Mouse (Mus musculus): ENCODE results near the gene Etfbkmt. TPM values are rescaled to one million over a fixed set of nuclear protein-coding genes. Genes with fewer than 3 reads are reported as not detected.

Gene Etfbkmt
- polyA plus RNA-seq, 1 experiment = 16.3 TPM

DNA sequence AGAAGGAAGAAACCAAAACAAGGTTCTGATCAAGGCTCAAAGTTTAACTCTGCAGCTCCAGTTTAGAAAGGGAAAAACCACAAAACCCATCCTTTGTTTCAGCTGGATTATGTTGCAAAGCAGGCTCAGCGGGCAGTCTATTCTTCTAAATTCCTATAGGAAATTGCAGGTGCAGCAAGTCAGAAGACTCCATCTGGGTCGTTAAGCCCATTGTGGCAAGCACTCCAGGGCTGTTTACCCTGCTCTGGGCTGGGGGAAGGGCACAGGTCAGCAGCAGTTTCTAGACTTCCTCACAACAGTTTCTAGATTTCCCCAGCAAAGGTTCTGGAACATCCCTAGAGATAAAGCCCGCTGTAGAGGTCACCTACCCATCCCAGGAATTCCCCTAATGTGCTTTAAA, 8.5 kb upstream of the Etfbkmt start:
- DNase-seq = no peak
- Histone ChIP-seq H3K4me1 (ENCODE audit: control insufficient read depth, insufficient read depth, low read length) (peaks cover 4% of the 10 kb centered on the region; the same call in 1 of the 2 replicates), H3K4me3 (replicated peaks; ENCODE audit: extremely low read depth, low read depth, low read length) (no peak overlapping the region)
- TF ChIP-seq POLR2A (IDR thresholded peaks at IDR 0.05; ENCODE audit: borderline replicate concordance, extremely low read depth, low read depth, low read length) = no peak
- TF ChIP-seq CTCF (IDR thresholded peaks at IDR 0.05; ENCODE audit: insufficient read depth, low read length) = no peak
- WGBS = 32% methylated on average over 3 of the region's 3 CpGs

DNA sequence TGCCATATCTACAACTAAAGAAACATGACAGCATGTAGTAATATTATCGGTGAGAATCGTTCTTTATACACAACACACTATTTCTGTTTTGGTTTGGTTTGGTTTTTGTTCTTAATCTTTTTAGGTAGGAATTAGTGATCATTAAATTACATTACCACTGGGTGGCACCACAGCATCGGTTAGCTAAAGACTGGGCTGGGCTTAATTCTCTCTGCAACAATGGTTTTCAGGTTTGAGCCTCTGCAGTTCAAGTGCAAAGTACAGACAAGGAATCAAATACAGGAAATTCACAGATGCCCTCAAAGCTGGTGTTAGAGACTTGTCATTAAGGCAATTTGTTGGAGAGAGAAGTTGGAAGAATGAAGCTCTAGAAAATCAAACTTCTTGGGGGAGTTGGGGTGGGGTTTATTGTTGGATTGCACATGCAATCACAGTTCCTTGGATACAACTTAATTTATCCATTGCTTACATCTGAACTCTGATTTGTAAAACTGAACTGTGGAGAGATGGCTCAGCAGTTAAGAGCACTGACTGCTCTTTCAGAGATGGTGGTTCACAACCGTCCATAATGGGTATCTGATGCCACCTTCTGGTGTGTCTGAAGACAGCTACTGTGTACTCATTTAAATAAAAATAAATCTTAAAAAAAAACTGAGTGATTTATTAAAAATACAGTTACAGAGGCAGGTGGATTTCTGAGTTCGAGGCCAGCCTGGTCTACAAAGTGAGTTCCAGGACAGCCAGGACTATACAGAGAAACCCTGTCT, 7.2 kb upstream of the Etfbkmt start:
- WGBS = 27% methylated on average over 5 of the region's 5 CpGs
- TF ChIP-seq POLR2A (IDR thresholded peaks at IDR 0.05; ENCODE audit: borderline replicate concordance, extremely low read depth, low read depth, low read length) (no peak), CTCF (IDR thresholded peaks at IDR 0.05; ENCODE audit: insufficient read depth, low read length) (peak; percentile 58)
- DNase-seq = no peak
- H3K4me3 ChIP-seq (replicated peaks; ENCODE audit: extremely low read depth, low read depth, low read length) = no peak overlapping the region
- H3K4me1 ChIP-seq (ENCODE audit: control insufficient read depth, insufficient read depth, low read length) = peaks cover 4% of the 10 kb centered on the region; the same call in 1 of the 2 replicates

DNA sequence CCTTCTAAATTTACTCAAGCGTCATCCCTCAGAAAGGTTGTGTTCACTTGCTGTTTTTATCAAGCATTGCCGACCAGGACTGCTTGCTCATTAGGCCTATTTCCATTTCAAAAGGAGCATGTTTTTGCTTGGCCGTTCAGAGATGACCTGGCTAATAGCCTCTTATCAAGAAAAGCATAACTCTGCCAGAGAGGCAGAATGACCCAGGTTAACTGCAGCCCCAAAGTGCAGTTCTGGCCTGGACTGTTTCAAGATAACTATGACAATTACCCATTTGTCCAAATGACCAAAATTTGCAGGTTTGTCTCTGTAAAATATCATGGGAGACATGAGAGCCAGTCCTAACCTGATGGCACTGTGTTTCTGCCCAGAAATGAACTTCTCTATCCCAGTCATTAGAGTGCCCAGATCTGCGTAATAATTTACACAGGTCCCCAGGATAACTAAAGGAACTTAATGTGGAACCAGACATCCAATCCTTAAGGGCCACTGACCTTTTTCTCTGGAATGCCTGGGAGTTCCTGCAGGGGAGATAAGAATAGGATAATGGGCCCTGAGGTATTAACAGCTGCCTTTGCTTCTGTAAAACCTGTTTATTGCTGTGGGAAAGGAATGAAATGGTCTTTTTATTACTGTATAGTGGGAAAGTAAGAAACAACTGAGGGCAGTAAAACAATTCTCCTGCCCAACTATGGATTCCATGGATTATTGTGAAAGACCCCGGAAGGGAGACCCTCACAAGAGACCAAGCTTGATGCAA, 5.1 kb upstream of the Etfbkmt start:
- no peak for DNase-seq
- H3K4me3 ChIP-seq (replicated peaks; ENCODE audit: extremely low read depth, low read depth, low read length) = no peak overlapping the region
- no peak for TF ChIP-seq POLR2A (IDR thresholded peaks at IDR 0.05; ENCODE audit: borderline replicate concordance, extremely low read depth, low read depth, low read length)
- TF ChIP-seq CTCF (IDR thresholded peaks at IDR 0.05; ENCODE audit: insufficient read depth, low read length) = no peak
- H3K4me1 ChIP-seq (ENCODE audit: control insufficient read depth, insufficient read depth, low read length) = peaks cover 4% of the 10 kb centered on the region; the same call in 1 of the 2 replicates
- WGBS = 46% methylated on average over 5 of the region's 5 CpGs

GRCm38 (mm10) chr6:149135631-149136030, 4.0 kb upstream of the Etfbkmt start:
- H3K4me1 ChIP-seq (ENCODE audit: control insufficient read depth, insufficient read depth, low read length) = peaks cover 4% of the 10 kb centered on the region; the same call in 1 of the 2 replicates
- DNase-seq = no peak
- WGBS = 68% methylated on average over 6 of the region's 6 CpGs
- H3K4me3 ChIP-seq (replicated peaks; ENCODE audit: extremely low read depth, low read depth, low read length) = no peak overlapping the region
- TF ChIP-seq CTCF (IDR thresholded peaks at IDR 0.05; ENCODE audit: insufficient read depth, low read length) = no peak
- no peak for TF ChIP-seq POLR2A (IDR thresholded peaks at IDR 0.05; ENCODE audit: borderline replicate concordance, extremely low read depth, low read depth, low read length)

DNA sequence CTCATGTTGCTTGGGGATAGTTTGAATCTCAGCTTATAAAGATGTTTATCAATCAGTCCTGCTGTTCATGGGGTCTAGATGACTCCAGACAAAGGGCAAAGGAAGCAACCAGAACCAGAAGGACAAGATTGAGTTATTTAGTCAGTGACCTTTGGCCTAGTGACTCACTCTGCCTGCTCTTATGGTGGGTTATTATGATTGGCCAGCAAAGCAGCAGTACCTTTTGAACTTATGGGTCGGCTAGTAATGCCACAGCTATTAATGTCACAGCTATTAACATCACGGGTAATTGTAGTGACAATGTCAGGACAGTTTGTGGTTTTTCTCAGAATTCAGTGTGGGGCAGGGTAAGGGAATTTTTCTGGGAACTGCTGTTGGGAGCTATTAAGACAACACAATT, 1.7 kb upstream of the Etfbkmt start:
- WGBS = 58% methylated on average over 2 of the region's 2 CpGs
- peaks cover 3% of the 10 kb centered on the region for H3K4me1 ChIP-seq (ENCODE audit: control insufficient read depth, insufficient read depth, low read length)
- TF ChIP-seq CTCF (IDR thresholded peaks at IDR 0.05; ENCODE audit: insufficient read depth, low read length) = no peak
- no peak overlapping the region for H3K4me3 ChIP-seq (replicated peaks; ENCODE audit: extremely low read depth, low read depth, low read length)
- DNase-seq = no peak

- no peak for DNase-seq
- 86% methylated on average over 3 of the region's 3 CpGs for WGBS
- H3K4me3 ChIP-seq (replicated peaks; ENCODE audit: extremely low read depth, low read depth, low read length) = no peak overlapping the region
- TF ChIP-seq POLR2A (IDR thresholded peaks at IDR 0.05; ENCODE audit: borderline replicate concordance, extremely low read depth, low read depth, low read length) = no peak
- TF ChIP-seq CTCF (IDR thresholded peaks at IDR 0.05; ENCODE audit: insufficient read depth, low read length) = no peak
- H3K4me1 ChIP-seq (ENCODE audit: control insufficient read depth, insufficient read depth, low read length) = peaks cover 4% of the 10 kb centered on the region
Measured at GRCm38 (mm10) chr6:149139011-149139410, 638 bp upstream of the Etfbkmt start.

DNA sequence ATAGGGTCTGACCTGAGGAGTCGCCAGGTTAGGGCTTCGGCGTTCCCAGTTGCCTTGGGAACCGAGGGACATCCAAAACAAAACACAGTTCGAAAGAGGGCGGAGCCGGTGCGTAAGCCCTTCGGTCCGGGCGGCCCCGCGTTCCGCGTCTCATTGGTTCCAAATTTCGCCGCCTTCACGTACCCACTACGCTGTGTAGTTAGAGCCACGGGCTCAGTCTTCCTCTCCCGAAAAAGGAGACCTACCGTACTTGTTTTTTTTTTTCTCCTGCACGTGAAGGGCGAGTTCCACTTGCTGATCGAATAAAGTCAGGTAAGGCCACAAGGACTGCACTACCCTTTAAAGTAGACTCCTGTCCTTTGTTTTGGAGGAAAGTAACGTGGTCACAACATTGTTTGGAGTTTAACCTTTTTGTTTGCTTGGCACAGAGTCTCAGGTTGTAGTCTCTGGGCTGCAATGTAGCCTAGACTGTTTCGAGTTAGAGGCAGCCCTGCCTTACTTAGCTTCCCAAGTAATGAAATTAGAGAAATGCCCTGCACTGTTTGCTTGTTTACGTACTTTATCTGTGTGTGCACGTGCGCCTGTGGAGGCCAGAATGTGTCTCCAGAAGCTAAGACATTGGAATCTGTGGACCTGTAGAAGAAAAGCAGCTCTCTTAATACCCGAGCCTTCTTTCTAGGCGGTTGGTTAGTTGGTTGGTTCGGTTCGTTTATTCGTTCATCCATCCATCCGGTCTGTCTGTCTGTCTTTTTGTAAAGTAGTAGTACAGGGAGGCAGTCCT, 1.9 kb downstream of the Etfbkmt start:
- peak; percentile 81 for DNase-seq
- peak overlapping the region; percentile 69 for H3K4me3 ChIP-seq (replicated peaks; ENCODE audit: extremely low read depth, low read depth, low read length)
- peaks cover 6% of the 10 kb centered on the region for H3K4me1 ChIP-seq (ENCODE audit: control insufficient read depth, insufficient read depth, low read length)
- WGBS = 1% methylated on average over 36 of the region's 36 CpGs
- no peak for TF ChIP-seq CTCF (IDR thresholded peaks at IDR 0.05; ENCODE audit: insufficient read depth, low read length)
- peak; percentile 76; the same call in 1 of the 2 replicates for TF ChIP-seq POLR2A (IDR thresholded peaks at IDR 0.05; ENCODE audit: borderline replicate concordance, extremely low read depth, low read depth, low read length)

GRCm38 (mm10) chr6:149145143-149145542, 5.5 kb downstream of the Etfbkmt start:
- no peak overlapping the region for H3K4me3 ChIP-seq (replicated peaks; ENCODE audit: extremely low read depth, low read depth, low read length)
- H3K4me1 ChIP-seq (ENCODE audit: control insufficient read depth, insufficient read depth, low read length) = peaks cover 6% of the 10 kb centered on the region
- DNase-seq = no peak
- TF ChIP-seq CTCF (IDR thresholded peaks at IDR 0.05; ENCODE audit: insufficient read depth, low read length) = no peak
- TF ChIP-seq POLR2A (IDR thresholded peaks at IDR 0.05; ENCODE audit: borderline replicate concordance, extremely low read depth, low read depth, low read length) = no peak
- WGBS = 73% methylated on average over 1 of the region's 1 CpGs

Measured in lung, adult 2 months (tissue).